Mouse (Mus musculus) limb, embryonic 15.5 days (tissue): ENCODE measurements around the gene Cachd1. TPM values are rescaled to one million over a fixed set of nuclear protein-coding genes. Genes with fewer than 3 reads are reported as not detected.

ENCODE experiments used
- ATAC-seq: fragments of 200-750 bp; cut with Nextera tagmentation; 2 replicates; pipeline ENCODE4 v1.8.0; 2017; ENCODE audit warnings: low read depth, moderate TSS enrichment; ENCODE audit not compliant: insufficient number of reproducible peaks, low FRiP score, low TSS enrichment
- H3K27ac ChIP-seq: fragments of 300-500 bp; sonication (generic); 2 replicates; pipeline ENCODE4 v1.5.1; 2015; ENCODE audit warnings: moderate library complexity, mild to moderate bottlenecking, inconsistent platforms
- H3K27me3 ChIP-seq: fragments of 300-500 bp; sonication (generic); 2 replicates; pipeline ENCODE4 v1.6.1; 2015; ENCODE audit warnings: inconsistent platforms
- H3K36me3 ChIP-seq: fragments of 300-500 bp; sonication (generic); 2 replicates; pipeline ENCODE4 v1.6.1; 2015; ENCODE audit warnings: inconsistent platforms
- H3K4me1 ChIP-seq: fragments of 300-500 bp; sonication (generic); 2 replicates; pipeline ENCODE4 v1.6.1; 2015; ENCODE audit warnings: inconsistent platforms
- H3K4me2 ChIP-seq: fragments of 300-500 bp; sonication (generic); 2 replicates; pipeline ENCODE4 v1.6.1; 2015; ENCODE audit warnings: mild to moderate bottlenecking, inconsistent platforms
- H3K4me3 ChIP-seq: fragments of 300-500 bp; sonication (generic); 2 replicates; pipeline ENCODE4 v1.5.1; 2015; ENCODE audit warnings: mild to moderate bottlenecking, inconsistent platforms
- H3K9ac ChIP-seq: fragments of 300-500 bp; sonication (generic); 2 replicates; pipeline ENCODE4 v1.6.1; 2015; ENCODE audit warnings: inconsistent platforms
- H3K9me3 ChIP-seq: fragments of 300-500 bp; sonication (generic); 2 replicates; pipeline ENCODE4 v1.6.1; 2016; ENCODE audit warnings: inconsistent platforms
- WGBS: fragments of 180-500 bp; shearing (Covaris S2); methylation state at CpG from one replicate; pipeline ENCODE4 v1.1.7; 2015; 5-methylcytosine and 5-hydroxymethylcytosine counted together
- polyA plus RNA-seq: library from polyadenylated mRNA; unstranded; fragments of >200 nt; fragmentation: Nextera tagmentation; extraction: Ambion mirVana; gene quantifications from 2 replicates; pipeline ENCODE4 v1.2.1, GENCODE M21; 2015

Cachd1 gene
- polyA plus RNA-seq, 1 experiment from 2014 or later, result 31.7 TPM

GRCm38 (mm10) chr4:100795523-100795922, 19.0 kb downstream of the Cachd1 start:
- Histone ChIP-seq H3K27ac (no peak overlapping the region), H3K9ac (no peak overlapping the region), H3K9me3 (no peaks in the 10 kb centered on the region), H3K4me1 (peaks cover 32% of the 10 kb centered on the region), H3K4me3 (no peak overlapping the region), H3K36me3 (no peaks in the 10 kb centered on the region), H3K4me2 (no peak overlapping the region), H3K27me3 (no peaks in the 10 kb centered on the region)
- ATAC-seq, result no peak
- WGBS, result 20% methylated on average over 5 of the region's 5 CpGs

- Histone ChIP-seq H3K27ac (no peak overlapping the region; the same call in 1 of the 2 replicates), H3K4me2 (no peak overlapping the region), H3K4me3 (no peak overlapping the region), H3K4me1 (peaks cover 16% of the 10 kb centered on the region; the same call in 1 of the 2 replicates), H3K36me3 (no peaks in the 10 kb centered on the region), H3K9me3 (no peaks in the 10 kb centered on the region), H3K27me3 (no peaks in the 10 kb centered on the region), H3K9ac (no peak overlapping the region)
- WGBS, result 73% methylated on average over 14 of the region's 14 CpGs
- no peak for ATAC-seq
Observed at GRCm38 (mm10) chr4:100800730-100801442, 24.4 kb downstream of the Cachd1 start.

- Histone ChIP-seq H3K36me3 (no peaks in the 10 kb centered on the region), H3K9ac (no peak overlapping the region), H3K4me1 (peaks cover 16% of the 10 kb centered on the region; the same call in 1 of the 2 replicates), H3K4me3 (no peak overlapping the region), H3K27ac (no peak overlapping the region), H3K4me2 (no peak overlapping the region), H3K9me3 (no peaks in the 10 kb centered on the region), H3K27me3 (no peaks in the 10 kb centered on the region)
- WGBS, result 46% methylated on average over 3 of the region's 3 CpGs
- no peak for ATAC-seq
Observed at GRCm38 (mm10) chr4:100801443-100801786, 24.9 kb downstream of the Cachd1 start.

GRCm38 (mm10) chr4:100811057-100811695, 34.7 kb downstream of the Cachd1 start:
- no peak overlapping the region for H3K27ac ChIP-seq
- H3K4me2 ChIP-seq, result no peak overlapping the region
- ATAC-seq, result no peak
- H3K27me3 ChIP-seq, result no peaks in the 10 kb centered on the region
- H3K9ac ChIP-seq, result no peak overlapping the region
- 41% methylated on average over 5 of the region's 5 CpGs for WGBS
- no peaks in the 10 kb centered on the region for H3K36me3 ChIP-seq
- H3K4me3 ChIP-seq, result no peak overlapping the region
- H3K9me3 ChIP-seq, result no peaks in the 10 kb centered on the region
- H3K4me1 ChIP-seq, result no peaks in the 10 kb centered on the region

GRCm38 (mm10) chr4:100811802-100812510, 35.5 kb downstream of the Cachd1 start:
- no peaks in the 10 kb centered on the region for H3K4me1 ChIP-seq
- no peak overlapping the region for H3K9ac ChIP-seq
- WGBS, result 60% methylated on average over 8 of the region's 8 CpGs
- ATAC-seq, result no peak
- H3K4me2 ChIP-seq, result no peak overlapping the region
- no peaks in the 10 kb centered on the region for H3K9me3 ChIP-seq
- no peaks in the 10 kb centered on the region for H3K27me3 ChIP-seq
- no peak overlapping the region for H3K4me3 ChIP-seq
- H3K36me3 ChIP-seq, result no peaks in the 10 kb centered on the region
- H3K27ac ChIP-seq, result no peak overlapping the region

GRCm38 (mm10) chr4:100813767-100814461, 37.4 kb downstream of the Cachd1 start:
- Histone ChIP-seq H3K9me3 (no peaks in the 10 kb centered on the region), H3K4me2 (no peak overlapping the region), H3K27me3 (no peaks in the 10 kb centered on the region), H3K4me3 (no peak overlapping the region), H3K27ac (no peak overlapping the region), H3K9ac (no peak overlapping the region), H3K36me3 (no peaks in the 10 kb centered on the region), H3K4me1 (no peaks in the 10 kb centered on the region)
- ATAC-seq, result no peak
- 90% methylated on average over 2 of the region's 2 CpGs for WGBS

GRCm38 (mm10) chr4:100819238-100819637, 42.8 kb downstream of the Cachd1 start:
- WGBS, result 95% methylated on average over 3 of the region's 3 CpGs
- H3K4me2 ChIP-seq, result no peak overlapping the region
- H3K27me3 ChIP-seq, result no peaks in the 10 kb centered on the region
- no peak overlapping the region for H3K9ac ChIP-seq
- no peak overlapping the region for H3K4me3 ChIP-seq
- no peak overlapping the region for H3K27ac ChIP-seq
- H3K36me3 ChIP-seq, result no peaks in the 10 kb centered on the region
- H3K4me1 ChIP-seq, result peaks cover 15% of the 10 kb centered on the region
- H3K9me3 ChIP-seq, result no peaks in the 10 kb centered on the region
- ATAC-seq, result peak; percentile 40; the same call in 1 of the 2 replicates

GRCm38 (mm10) chr4:100822526-100822925, 46.1 kb downstream of the Cachd1 start:
- Histone ChIP-seq H3K9me3 (no peaks in the 10 kb centered on the region), H3K4me2 (no peak overlapping the region), H3K9ac (no peak overlapping the region), H3K36me3 (no peaks in the 10 kb centered on the region), H3K27me3 (no peaks in the 10 kb centered on the region), H3K27ac (no peak overlapping the region), H3K4me1 (peaks cover 21% of the 10 kb centered on the region), H3K4me3 (no peak overlapping the region)
- 0 out of 2 replicates have a peak, but pooled peaks have one; percentile 22 for ATAC-seq
- 41% methylated on average over 7 of the region's 7 CpGs for WGBS

GRCm38 (mm10) chr4:100827374-100827773, 50.9 kb downstream of the Cachd1 start:
- H3K9me3 ChIP-seq, result no peaks in the 10 kb centered on the region
- H3K36me3 ChIP-seq, result no peaks in the 10 kb centered on the region
- no peak overlapping the region for H3K27ac ChIP-seq
- WGBS, result 22% methylated on average over 5 of the region's 5 CpGs
- H3K27me3 ChIP-seq, result no peaks in the 10 kb centered on the region
- no peak for ATAC-seq
- no peak overlapping the region for H3K9ac ChIP-seq
- no peak overlapping the region for H3K4me2 ChIP-seq
- no peak overlapping the region for H3K4me3 ChIP-seq
- peaks cover 30% of the 10 kb centered on the region for H3K4me1 ChIP-seq

- 3% methylated on average over 10 of the region's 10 CpGs for WGBS
- Histone ChIP-seq H3K4me2 (no peak overlapping the region), H3K4me3 (no peak overlapping the region), H3K4me1 (peaks cover 24% of the 10 kb centered on the region), H3K36me3 (no peaks in the 10 kb centered on the region), H3K9ac (no peak overlapping the region), H3K9me3 (no peaks in the 10 kb centered on the region), H3K27me3 (no peaks in the 10 kb centered on the region), H3K27ac (peak overlapping the region; percentile 33; the same call in 1 of the 2 replicates)
- peak; percentile 74; the same call in 1 of the 2 replicates for ATAC-seq
Observed at GRCm38 (mm10) chr4:100828737-100829136, 52.3 kb downstream of the Cachd1 start.

- no peak overlapping the region for H3K4me2 ChIP-seq
- no peaks in the 10 kb centered on the region for H3K27me3 ChIP-seq
- H3K4me3 ChIP-seq, result no peak overlapping the region
- H3K27ac ChIP-seq, result no peak overlapping the region
- no peaks in the 10 kb centered on the region for H3K9me3 ChIP-seq
- H3K4me1 ChIP-seq, result peaks cover 18% of the 10 kb centered on the region
- H3K36me3 ChIP-seq, result no peaks in the 10 kb centered on the region
- no peak overlapping the region for H3K9ac ChIP-seq
- ATAC-seq, result no peak
- WGBS, result 59% methylated on average over 6 of the region's 6 CpGs
Observed at GRCm38 (mm10) chr4:100837205-100837604, 60.7 kb downstream of the Cachd1 start.
